Mouse (Mus musculus): ENCODE results near the gene Cyp2ab1. TPM values are rescaled to one million over a fixed set of nuclear protein-coding genes. Genes with fewer than 3 reads are reported as not detected.

Gene Cyp2ab1
- polyA plus RNA-seq, 1 experiment from 2014 or later, result not detected

DNA sequence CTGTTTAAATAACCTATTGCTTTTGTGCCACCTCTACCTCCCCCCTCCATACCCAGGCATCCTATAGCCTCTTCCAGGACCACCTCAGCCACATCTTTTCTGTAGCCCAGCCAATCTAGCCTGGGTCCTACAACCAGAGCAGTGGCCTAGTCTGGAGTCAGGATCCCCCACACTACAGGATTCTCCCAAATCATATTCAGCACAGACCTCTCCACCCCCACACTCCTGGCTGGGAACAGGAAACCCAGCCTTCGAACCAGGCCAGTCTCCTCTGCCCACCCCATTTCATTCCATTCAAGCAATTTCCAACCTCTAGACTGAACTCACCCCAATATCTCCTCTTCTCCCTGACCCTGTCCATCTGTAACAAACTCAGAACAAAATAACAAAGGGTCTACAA is 20.3 kb upstream of the Cyp2ab1 start:
- Histone ChIP-seq H3K9ac (ENCODE audit: low read depth, low read length) (no peak overlapping the region), H3K4me3 (ENCODE audit: low read length) (no peak overlapping the region), H3K9me3 (ENCODE audit: control insufficient read depth, low read length) (no peaks in the 10 kb centered on the region), H3K4me1 (ENCODE audit: control insufficient read depth, insufficient read depth, low read depth, low read length) (no peaks in the 10 kb centered on the region), H3K4me2 (ENCODE audit: low read length) (no peak overlapping the region), H3K27me3 (replicated peaks; ENCODE audit: control insufficient read depth, insufficient read depth, low read length) (no peaks in the 10 kb centered on the region), H3K36me3 (ENCODE audit: control insufficient read depth, insufficient read depth, low read length) (peaks cover 25% of the 10 kb centered on the region), H3K27ac (ENCODE audit: low read depth, low read length) (no peak overlapping the region)
- ATAC-seq, result no peak
- 100% methylated on average over 1 of the region's 1 CpGs for WGBS

DNA sequence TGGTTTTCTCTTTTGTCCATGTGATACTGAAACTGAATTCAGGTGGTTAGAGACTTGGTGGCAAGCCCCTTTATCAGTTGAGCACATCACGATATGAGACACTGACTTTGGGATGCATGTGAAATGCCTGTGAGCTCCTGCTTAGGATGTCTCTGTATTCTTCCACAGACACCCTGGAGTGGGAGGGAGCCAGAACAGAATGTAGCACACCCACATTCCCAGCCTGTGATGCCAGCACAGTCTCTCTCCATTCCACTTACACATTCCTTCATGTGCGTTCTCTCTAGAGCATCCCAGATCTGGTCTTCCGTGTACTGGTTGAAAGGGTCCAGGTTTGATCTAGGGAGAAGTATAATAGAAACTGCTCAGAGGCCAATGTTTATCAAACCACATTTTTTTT is 13.4 kb upstream of the Cyp2ab1 start:
- no peaks in the 10 kb centered on the region for H3K4me1 ChIP-seq (ENCODE audit: control insufficient read depth, insufficient read depth, low read depth, low read length)
- no peak overlapping the region for H3K4me2 ChIP-seq (ENCODE audit: low read length)
- H3K9ac ChIP-seq (ENCODE audit: low read depth, low read length), result no peak overlapping the region
- H3K27me3 ChIP-seq (replicated peaks; ENCODE audit: control insufficient read depth, insufficient read depth, low read length), result no peaks in the 10 kb centered on the region
- no peaks in the 10 kb centered on the region for H3K9me3 ChIP-seq (ENCODE audit: control insufficient read depth, low read length)
- peaks cover 26% of the 10 kb centered on the region for H3K36me3 ChIP-seq (ENCODE audit: control insufficient read depth, insufficient read depth, low read length)
- H3K27ac ChIP-seq (ENCODE audit: low read depth, low read length), result no peak overlapping the region
- no peak overlapping the region for H3K4me3 ChIP-seq (ENCODE audit: low read length)
- 98% methylated on average over 3 of the region's 3 CpGs for WGBS
- no peak for ATAC-seq

DNA sequence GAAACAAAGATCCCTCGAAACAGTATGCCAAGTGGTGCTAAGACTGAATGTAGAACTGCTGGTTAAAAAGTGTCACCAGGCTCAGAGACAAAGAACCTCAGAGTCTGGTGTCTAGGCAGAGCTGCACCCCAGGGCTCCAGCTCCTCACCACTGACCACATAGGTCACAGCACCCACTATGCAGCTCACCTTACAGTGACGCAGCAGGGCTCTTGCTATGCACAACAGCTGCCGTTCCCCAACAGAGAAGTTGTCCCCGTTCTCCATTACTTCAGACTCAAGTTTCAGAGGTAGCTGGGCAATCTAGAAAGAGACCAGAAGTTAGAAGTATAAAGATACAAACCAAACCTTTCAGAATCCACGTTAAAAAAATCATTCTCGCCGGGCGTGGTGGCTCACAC is 9.7 kb upstream of the Cyp2ab1 start:
- H3K9ac ChIP-seq (ENCODE audit: low read depth, low read length), result no peak overlapping the region
- no peak for ATAC-seq
- H3K36me3 ChIP-seq (ENCODE audit: control insufficient read depth, insufficient read depth, low read length), result peaks cover 41% of the 10 kb centered on the region
- 97% methylated on average over 8 of the region's 8 CpGs for WGBS
- H3K4me1 ChIP-seq (ENCODE audit: control insufficient read depth, insufficient read depth, low read depth, low read length), result no peaks in the 10 kb centered on the region
- H3K27ac ChIP-seq (ENCODE audit: low read depth, low read length), result no peak overlapping the region
- no peaks in the 10 kb centered on the region for H3K9me3 ChIP-seq (ENCODE audit: control insufficient read depth, low read length)
- no peak overlapping the region for H3K4me3 ChIP-seq (ENCODE audit: low read length)
- no peaks in the 10 kb centered on the region for H3K27me3 ChIP-seq (replicated peaks; ENCODE audit: control insufficient read depth, insufficient read depth, low read length)
- H3K4me2 ChIP-seq (ENCODE audit: low read length), result no peak overlapping the region

DNA sequence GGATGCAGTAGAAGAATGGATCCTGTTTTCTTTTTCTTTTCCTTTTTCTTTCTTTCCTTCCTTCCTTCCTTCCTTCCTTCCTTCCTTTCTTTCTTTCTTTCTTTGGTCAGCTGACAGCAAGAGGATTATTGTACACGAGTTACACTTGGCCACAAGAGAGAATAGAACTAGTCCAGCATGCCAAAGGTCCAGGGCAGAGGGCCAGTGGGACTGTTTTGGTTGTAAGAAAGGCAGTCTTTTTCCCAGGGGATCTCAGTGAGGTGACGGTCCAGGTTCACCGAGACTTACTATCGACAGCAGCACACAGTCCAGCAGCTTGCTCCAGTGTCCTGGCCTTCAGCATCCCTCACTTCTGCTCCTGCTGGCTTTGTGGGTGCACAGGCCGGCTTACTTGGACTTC is 3.1 kb upstream of the Cyp2ab1 start:
- no peaks in the 10 kb centered on the region for H3K9me3 ChIP-seq (ENCODE audit: control insufficient read depth, low read length)
- H3K9ac ChIP-seq (ENCODE audit: low read depth, low read length), result no peak overlapping the region
- H3K4me2 ChIP-seq (ENCODE audit: low read length), result no peak overlapping the region
- H3K27ac ChIP-seq (ENCODE audit: low read depth, low read length), result no peak overlapping the region
- WGBS, result 93% methylated on average over 5 of the region's 5 CpGs
- no peaks in the 10 kb centered on the region for H3K27me3 ChIP-seq (replicated peaks; ENCODE audit: control insufficient read depth, insufficient read depth, low read length)
- ATAC-seq, result no peak
- no peak overlapping the region for H3K4me3 ChIP-seq (ENCODE audit: low read length)
- H3K4me1 ChIP-seq (ENCODE audit: control insufficient read depth, insufficient read depth, low read depth, low read length), result no peaks in the 10 kb centered on the region
- peaks cover 33% of the 10 kb centered on the region for H3K36me3 ChIP-seq (ENCODE audit: control insufficient read depth, insufficient read depth, low read length)

DNA sequence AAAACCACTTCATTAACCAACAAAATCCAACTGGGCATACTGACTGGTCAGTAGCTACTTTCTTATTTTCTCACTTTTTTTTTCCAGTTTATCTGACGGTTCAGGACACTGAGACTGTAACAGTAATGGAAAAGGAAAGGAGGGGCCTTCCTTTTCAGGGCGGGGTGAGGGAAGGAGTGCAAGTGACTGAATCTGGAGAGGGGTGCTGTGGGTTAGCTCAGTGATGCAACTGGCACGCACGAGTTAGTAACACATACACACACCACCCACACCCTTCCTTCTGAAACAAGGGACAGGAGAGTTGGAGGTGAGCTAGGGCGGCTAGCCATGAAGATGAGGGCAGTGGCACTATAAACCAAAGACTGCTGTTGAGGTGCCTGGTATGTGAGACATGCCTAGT is 1.3 kb downstream of the Cyp2ab1 start:
- no peaks in the 10 kb centered on the region for H3K27me3 ChIP-seq (replicated peaks; ENCODE audit: control insufficient read depth, insufficient read depth, low read length)
- no peaks in the 10 kb centered on the region for H3K4me1 ChIP-seq (ENCODE audit: control insufficient read depth, insufficient read depth, low read depth, low read length)
- H3K4me2 ChIP-seq (ENCODE audit: low read length), result no peak overlapping the region
- WGBS, result 76% methylated on average over 5 of the region's 5 CpGs
- H3K9me3 ChIP-seq (ENCODE audit: control insufficient read depth, low read length), result no peaks in the 10 kb centered on the region
- no peak for ATAC-seq
- no peak overlapping the region for H3K4me3 ChIP-seq (ENCODE audit: low read length)
- no peak overlapping the region for H3K9ac ChIP-seq (ENCODE audit: low read depth, low read length)
- H3K36me3 ChIP-seq (ENCODE audit: control insufficient read depth, insufficient read depth, low read length), result peaks cover 9% of the 10 kb centered on the region
- no peak overlapping the region for H3K27ac ChIP-seq (ENCODE audit: low read depth, low read length)

DNA sequence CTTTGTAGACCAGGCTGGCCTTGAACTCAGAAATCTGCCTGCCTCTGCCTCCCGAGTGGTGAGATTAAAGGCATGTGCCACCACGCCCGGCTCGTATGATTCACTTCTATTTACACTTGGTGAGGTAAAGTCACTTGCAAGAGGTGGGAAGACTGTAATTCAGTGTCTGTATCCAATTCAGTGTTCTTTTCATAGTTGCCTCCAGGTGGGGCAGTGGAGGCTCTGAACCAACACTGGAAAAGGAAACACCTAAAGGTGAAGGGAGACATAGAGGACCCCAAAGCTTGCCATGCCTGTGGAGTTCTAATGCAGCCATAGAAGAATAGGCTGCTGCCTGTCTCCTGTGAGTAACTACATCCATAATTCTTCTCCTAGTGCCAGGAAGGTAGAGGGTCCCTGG is 2.9 kb downstream of the Cyp2ab1 start:
- WGBS, result 92% methylated on average over 4 of the region's 4 CpGs
- no peak for ATAC-seq

DNA sequence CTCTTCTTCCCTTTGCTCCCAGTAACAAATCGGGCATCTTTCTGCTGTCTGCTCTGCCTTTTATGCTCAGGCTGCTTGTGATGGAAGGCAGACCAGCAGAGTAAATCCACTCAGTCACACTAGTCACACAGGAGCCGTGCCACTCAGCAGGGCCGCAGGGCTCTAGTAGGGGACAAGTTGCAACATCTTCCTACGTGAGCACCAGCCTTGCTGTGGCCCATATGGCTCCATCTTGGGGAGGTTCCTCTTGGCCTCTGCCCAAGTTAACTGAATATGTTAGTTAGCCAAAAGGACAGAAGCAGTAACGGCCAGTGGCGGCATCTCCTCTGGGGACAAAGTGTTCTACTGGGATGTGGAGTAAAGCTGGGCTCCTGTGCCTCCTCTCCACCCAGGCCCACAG is 8.4 kb downstream of the Cyp2ab1 start:
- no peak for ATAC-seq
- no peak overlapping the region for H3K4me3 ChIP-seq (ENCODE audit: low read length)
- H3K9me3 ChIP-seq (ENCODE audit: control insufficient read depth, low read length), result no peaks in the 10 kb centered on the region
- no peak overlapping the region for H3K27ac ChIP-seq (ENCODE audit: low read depth, low read length)
- no peaks in the 10 kb centered on the region for H3K27me3 ChIP-seq (replicated peaks; ENCODE audit: control insufficient read depth, insufficient read depth, low read length)
- no peaks in the 10 kb centered on the region for H3K36me3 ChIP-seq (ENCODE audit: control insufficient read depth, insufficient read depth, low read length)
- WGBS, result 75% methylated on average over 6 of the region's 6 CpGs
- H3K9ac ChIP-seq (ENCODE audit: low read depth, low read length), result no peak overlapping the region
- H3K4me1 ChIP-seq (ENCODE audit: control insufficient read depth, insufficient read depth, low read depth, low read length), result no peaks in the 10 kb centered on the region
- H3K4me2 ChIP-seq (ENCODE audit: low read length), result no peak overlapping the region

More for the DNA sequence above, 2.9 kb downstream of the Cyp2ab1 start:
- Histone ChIP-seq H3K9me3 (ENCODE audit: control insufficient read depth, low read length) (no peaks in the 10 kb centered on the region), H3K9ac (ENCODE audit: low read depth, low read length) (no peak overlapping the region), H3K27me3 (replicated peaks; ENCODE audit: control insufficient read depth, insufficient read depth, low read length) (no peaks in the 10 kb centered on the region), H3K4me2 (ENCODE audit: low read length) (no peak overlapping the region), H3K4me1 (ENCODE audit: control insufficient read depth, insufficient read depth, low read depth, low read length) (no peaks in the 10 kb centered on the region), H3K4me3 (ENCODE audit: low read length) (no peak overlapping the region), H3K36me3 (ENCODE audit: control insufficient read depth, insufficient read depth, low read length) (no peaks in the 10 kb centered on the region), H3K27ac (ENCODE audit: low read depth, low read length) (no peak overlapping the region)

DNA sequence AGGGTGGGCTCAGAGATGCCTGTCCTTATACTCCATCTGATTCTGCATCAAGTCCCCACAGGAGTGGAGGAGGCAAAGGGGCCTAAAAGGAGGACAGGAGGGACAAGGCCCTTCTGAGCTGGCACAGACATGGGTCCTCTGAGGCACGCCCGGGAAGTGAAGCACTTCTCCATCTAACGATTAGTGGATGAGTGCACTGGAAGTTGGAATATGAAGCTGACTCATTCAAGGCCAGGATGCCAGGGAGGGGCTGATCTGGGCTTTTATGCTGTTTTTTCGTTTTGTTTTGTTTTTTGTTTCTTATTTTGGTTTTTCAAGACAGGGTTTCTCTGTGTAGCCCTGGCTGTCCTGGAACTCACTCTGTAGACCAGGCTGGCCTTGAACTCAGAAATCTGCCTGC is 9.9 kb downstream of the Cyp2ab1 start:
- 83% methylated on average over 4 of the region's 4 CpGs for WGBS
- H3K27ac ChIP-seq (ENCODE audit: low read depth, low read length), result no peak overlapping the region
- H3K4me3 ChIP-seq (ENCODE audit: low read length), result no peak overlapping the region
- H3K4me1 ChIP-seq (ENCODE audit: control insufficient read depth, insufficient read depth, low read depth, low read length), result no peaks in the 10 kb centered on the region
- H3K4me2 ChIP-seq (ENCODE audit: low read length), result no peak overlapping the region
- no peaks in the 10 kb centered on the region for H3K36me3 ChIP-seq (ENCODE audit: control insufficient read depth, insufficient read depth, low read length)
- ATAC-seq, result no peak
- H3K9me3 ChIP-seq (ENCODE audit: control insufficient read depth, low read length), result no peaks in the 10 kb centered on the region
- no peaks in the 10 kb centered on the region for H3K27me3 ChIP-seq (replicated peaks; ENCODE audit: control insufficient read depth, insufficient read depth, low read length)
- H3K9ac ChIP-seq (ENCODE audit: low read depth, low read length), result no peak overlapping the region

DNA sequence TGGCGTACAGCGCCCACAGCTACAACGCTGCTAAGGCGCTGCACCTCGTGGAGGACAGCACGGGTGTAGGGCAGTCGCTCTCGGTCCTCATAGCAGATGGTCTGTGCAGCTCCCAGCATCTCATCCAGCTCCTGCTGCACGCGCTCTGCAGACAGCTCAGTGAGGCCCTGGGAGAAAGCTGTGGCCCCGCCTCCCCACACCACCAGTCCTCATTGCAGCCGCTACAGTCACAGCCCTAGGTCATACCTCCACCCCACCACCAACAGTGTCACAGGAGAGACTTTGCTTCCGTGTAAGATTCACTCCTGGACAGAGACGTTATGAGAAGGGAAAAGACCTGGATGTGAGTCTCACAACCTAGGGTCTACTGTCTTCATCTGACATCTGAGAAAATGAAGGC is 12.9 kb downstream of the Cyp2ab1 start:
- 75% methylated on average over 14 of the region's 14 CpGs for WGBS

More for the DNA sequence above, 12.9 kb downstream of the Cyp2ab1 start:
- H3K36me3 ChIP-seq (ENCODE audit: control insufficient read depth, insufficient read depth, low read length), result no peaks in the 10 kb centered on the region
- no peak overlapping the region for H3K9ac ChIP-seq (ENCODE audit: low read depth, low read length)
- no peaks in the 10 kb centered on the region for H3K9me3 ChIP-seq (ENCODE audit: control insufficient read depth, low read length)
- no peak overlapping the region for H3K4me2 ChIP-seq (ENCODE audit: low read length)
- no peaks in the 10 kb centered on the region for H3K4me1 ChIP-seq (ENCODE audit: control insufficient read depth, insufficient read depth, low read depth, low read length)
- no peak overlapping the region for H3K27ac ChIP-seq (ENCODE audit: low read depth, low read length)
- ATAC-seq, result no peak
- H3K27me3 ChIP-seq (replicated peaks; ENCODE audit: control insufficient read depth, insufficient read depth, low read length), result no peaks in the 10 kb centered on the region
- H3K4me3 ChIP-seq (ENCODE audit: low read length), result no peak overlapping the region

All from hindbrain, embryonic 16.5 days (tissue).